Mouse (Mus musculus) neural tube, embryonic 12.5 days (tissue): ENCODE data around the gene Cd160. TPM values are rescaled to one million over a fixed set of nuclear protein-coding genes. Genes with fewer than 3 reads are reported as not detected.

Experiments
- polyA plus RNA-seq: library from polyadenylated mRNA; unstranded; fragments of >200 nt; fragmentation: Nextera tagmentation; extraction: Ambion mirVana; gene quantifications from 2 replicates; pipeline ENCODE4 v1.2.1, GENCODE M21; 2016

The Cd160 gene
- polyA plus RNA-seq, 1 experiment from 2014 or later = 0.15 TPM

Other genes starting within 250 kb of the Cd160 start
- gene Polr3gl, start 235.2 kb downstream of the Cd160 start, polyA plus RNA-seq = 40.3 and 40.9 TPM in 2 replicates
- gene Ankrd34a, start 232.7 kb downstream of the Cd160 start, polyA plus RNA-seq = 5.3 and 5.6 TPM in 2 replicates
- gene Lix1l, start 228.2 kb downstream of the Cd160 start, polyA plus RNA-seq = 6.7 and 7.2 TPM in 2 replicates
- 146 and 147 TPM in 2 replicates for gene Rbm8a, start 199.4 kb downstream of the Cd160 start, polyA plus RNA-seq
- gene Pex11b, start 194.0 kb downstream of the Cd160 start, polyA plus RNA-seq = 43.9 and 45.9 TPM in 2 replicates
- 0.09 TPM in 2 replicates for gene Gm42957, start 193.9 kb downstream of the Cd160 start, polyA plus RNA-seq
- 0.90 and 0.93 TPM in 2 replicates for gene Itga10, start 183.8 kb downstream of the Cd160 start, polyA plus RNA-seq
- gene Ankrd35, start 159.2 kb downstream of the Cd160 start, polyA plus RNA-seq = 0.55 and 0.65 TPM in 2 replicates
- gene Pias3, start 133.0 kb downstream of the Cd160 start, polyA plus RNA-seq = 39.7 and 42.9 TPM in 2 replicates
- 13.5 and 14.5 TPM in 2 replicates for gene Nudt17, start 120.8 kb downstream of the Cd160 start, polyA plus RNA-seq
- gene Polr3c, start 101.7 kb downstream of the Cd160 start, polyA plus RNA-seq = 33.9 and 40.3 TPM in 2 replicates
- gene Rnf115, start 101.7 kb downstream of the Cd160 start, polyA plus RNA-seq = 78.6 and 81.4 TPM in 2 replicates
- not detected in 2 replicates for gene Pdzk1, start 67 bp downstream of the Cd160 start, polyA plus RNA-seq
- 6.9 and 11.7 TPM in 2 replicates for gene Gja5, start 75.3 kb upstream of the Cd160 start, polyA plus RNA-seq
- 37.8 and 38.1 TPM in 2 replicates for gene Gpr89, start 76.0 kb upstream of the Cd160 start, polyA plus RNA-seq
- 0.06 TPM in 1 of 2 replicates, not detected in the other for gene Gja8, start 96.7 kb upstream of the Cd160 start, polyA plus RNA-seq